Mouse (Mus musculus): Measurements from ENCODE around the gene Ttc27. TPM values are rescaled to one million over a fixed set of nuclear protein-coding genes. Genes with fewer than 3 reads are reported as not detected.
A peak's percentile ranks its signal among the peaks of the same experiment; 100 is the strongest.
"Not testable (repeated sequence)": the region's sequence is repeated elsewhere in the genome, so short reads cannot be mapped to it uniquely, and the experiment has no call there.

The Ttc27 gene
- polyA plus RNA-seq (2016; fragmentation: Nextera tagmentation; extraction: Ambion mirVana): 27.1 and 27.8 TPM in 2 replicates

DNA sequence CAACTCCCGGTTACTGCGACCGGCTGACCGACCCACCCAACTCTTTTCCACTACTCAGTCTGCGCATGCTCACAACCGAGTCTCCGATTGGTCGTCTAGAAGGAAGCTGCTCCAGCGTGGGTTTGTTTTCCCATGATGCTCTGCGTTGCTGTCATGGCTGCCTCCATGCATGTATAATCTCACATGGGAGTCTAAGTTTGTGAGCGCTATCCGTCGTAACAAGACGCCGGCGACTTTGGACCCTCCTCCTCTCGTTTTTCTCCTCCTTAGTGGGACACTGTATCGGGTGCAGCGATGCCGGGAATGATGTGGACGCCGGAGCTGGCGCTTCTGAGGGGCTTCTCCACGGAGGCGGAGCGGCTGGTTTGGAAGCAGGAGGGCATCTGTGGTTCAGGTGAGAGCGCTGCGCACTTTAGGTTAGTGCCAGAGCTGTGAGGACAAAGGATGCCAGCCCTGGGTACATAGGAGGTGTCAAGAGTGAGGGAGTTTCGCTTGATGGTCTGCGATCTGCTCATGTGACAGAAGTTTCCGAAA lies at the start of gene Ttc27:
TSS of gene Ttc27 (plus strand) at position 115 of the 534 bp plus-strand sequence.
- Histone ChIP-seq H3K27me3 (no peaks in the 10 kb centered on the region), H3K36me3 (peaks cover 19% of the 10 kb centered on the region), H3K9me3 (no peaks in the 10 kb centered on the region), H3K9ac (replicated peaks) (peak within 1 kb of the TSS; percentile 64), H3K4me3 (replicated peaks) (peak within 1 kb of the TSS; percentile 76), H3K4me2 (peak within 1 kb of the TSS; percentile 84), H3K27ac (peak within 1 kb of the TSS; percentile 78), H3K4me1 (replicated peaks) (peaks cover 9% of the 10 kb centered on the region; the same call in 1 of the 2 replicates)
- under 1% methylated on average over 31 of the region's 31 CpGs for WGBS
- peak; percentile 70; the same call in 1 of the 2 replicates for ATAC-seq (ENCODE audit: insufficient number of reproducible peaks, insufficient read depth, low FRiP score, low TSS enrichment, low read depth)

DNA sequence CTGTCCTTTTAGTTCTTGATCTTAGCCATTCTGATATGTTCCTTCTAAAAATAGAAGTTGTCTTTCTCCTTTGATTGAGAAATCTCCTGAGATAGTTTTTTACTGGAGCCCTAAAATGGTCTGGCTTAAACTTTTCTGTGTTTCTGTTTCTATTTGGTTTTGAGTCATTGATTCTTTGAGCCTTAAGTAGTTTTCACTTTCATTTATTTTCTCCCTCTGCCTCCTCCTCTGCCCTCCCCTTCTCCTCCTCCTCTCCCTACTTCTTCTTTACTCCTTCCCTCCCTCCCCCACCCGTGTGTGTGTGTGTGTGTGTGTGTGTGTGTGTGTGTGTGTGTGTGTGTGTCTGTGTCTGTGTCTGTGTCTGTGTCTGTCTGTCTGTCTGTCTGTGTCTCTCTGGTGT lies 49.5 kb upstream of the Ttc27 start:
- WGBS: no CpG with 5 or more reads among the region's 1 CpGs
- Histone ChIP-seq H3K27ac (no peak overlapping the region), H3K9me3 (no peaks in the 10 kb centered on the region), H3K4me3 (replicated peaks) (no peak overlapping the region), H3K27me3 (no peaks in the 10 kb centered on the region), H3K4me2 (no peak overlapping the region), H3K9ac (replicated peaks) (no peak overlapping the region), H3K36me3 (peaks cover 87% of the 10 kb centered on the region), H3K4me1 (replicated peaks) (no peaks in the 10 kb centered on the region)
- ATAC-seq (ENCODE audit: insufficient number of reproducible peaks, insufficient read depth, low FRiP score, low TSS enrichment, low read depth): no peak

GRCm38 (mm10) chr17:74670031-74670430 lies 47.5 kb upstream of the Ttc27 start:
- Histone ChIP-seq H3K4me2 (no peak overlapping the region), H3K27ac (no peak overlapping the region), H3K27me3 (no peaks in the 10 kb centered on the region), H3K4me3 (replicated peaks) (no peak overlapping the region), H3K9me3 (no peaks in the 10 kb centered on the region), H3K9ac (replicated peaks) (no peak overlapping the region), H3K4me1 (replicated peaks) (no peaks in the 10 kb centered on the region), H3K36me3 (peaks cover 80% of the 10 kb centered on the region)
- ATAC-seq (ENCODE audit: insufficient number of reproducible peaks, insufficient read depth, low FRiP score, low TSS enrichment, low read depth): no peak
- WGBS: 92% methylated on average over 13 of the region's 13 CpGs

GRCm38 (mm10) chr17:74672446-74672845 lies 45.1 kb upstream of the Ttc27 start:
- Histone ChIP-seq H3K27ac (no peak overlapping the region), H3K4me3 (replicated peaks) (no peak overlapping the region), H3K27me3 (no peaks in the 10 kb centered on the region), H3K9ac (replicated peaks) (no peak overlapping the region), H3K4me2 (no peak overlapping the region), H3K36me3 (peaks cover 81% of the 10 kb centered on the region), H3K4me1 (replicated peaks) (no peaks in the 10 kb centered on the region), H3K9me3 (no peaks in the 10 kb centered on the region)
- ATAC-seq (ENCODE audit: insufficient number of reproducible peaks, insufficient read depth, low FRiP score, low TSS enrichment, low read depth): no peak
- WGBS: 83% methylated on average over 4 of the region's 4 CpGs

GRCm38 (mm10) chr17:74673251-74673650 lies 44.3 kb upstream of the Ttc27 start:
- Histone ChIP-seq H3K4me1 (replicated peaks) (no peaks in the 10 kb centered on the region), H3K27me3 (no peaks in the 10 kb centered on the region), H3K36me3 (peaks cover 80% of the 10 kb centered on the region), H3K4me3 (replicated peaks) (no peak overlapping the region), H3K4me2 (no peak overlapping the region), H3K9me3 (no peaks in the 10 kb centered on the region), H3K9ac (replicated peaks) (no peak overlapping the region), H3K27ac (no peak overlapping the region)
- no peak for ATAC-seq (ENCODE audit: insufficient number of reproducible peaks, insufficient read depth, low FRiP score, low TSS enrichment, low read depth)

- Histone ChIP-seq H3K4me2 (no peak overlapping the region), H3K27me3 (no peaks in the 10 kb centered on the region), H3K36me3 (peaks cover 69% of the 10 kb centered on the region), H3K9me3 (no peaks in the 10 kb centered on the region), H3K4me3 (replicated peaks) (no peak overlapping the region), H3K9ac (replicated peaks) (no peak overlapping the region), H3K27ac (no peak overlapping the region), H3K4me1 (replicated peaks) (no peaks in the 10 kb centered on the region)
- 94% methylated on average over 8 of the region's 8 CpGs for WGBS
- no peak for ATAC-seq (ENCODE audit: insufficient number of reproducible peaks, insufficient read depth, low FRiP score, low TSS enrichment, low read depth)
Observed at GRCm38 (mm10) chr17:74678061-74678460, 39.5 kb upstream of the Ttc27 start.

DNA sequence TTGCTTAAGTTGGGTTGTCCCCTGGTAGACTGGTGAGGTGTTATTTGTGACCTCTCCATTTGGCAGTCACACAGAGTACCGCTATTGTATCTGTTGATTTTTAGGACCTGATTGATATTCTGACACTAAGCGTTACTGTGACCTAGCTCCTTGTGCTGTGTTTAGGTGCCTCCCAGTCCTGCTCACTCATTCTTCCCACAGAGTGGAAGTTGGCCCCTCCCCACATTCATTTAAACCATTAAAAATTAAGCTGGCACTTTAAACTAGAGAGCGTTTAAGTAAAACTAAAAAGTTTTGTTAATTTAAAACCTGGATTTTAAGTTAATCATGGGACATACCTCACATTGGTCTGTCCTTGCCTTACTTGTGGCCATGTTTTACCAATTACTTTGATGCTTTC lies 32.6 kb upstream of the Ttc27 start:
- no peak for ATAC-seq (ENCODE audit: insufficient number of reproducible peaks, insufficient read depth, low FRiP score, low TSS enrichment, low read depth)
- H3K4me3 ChIP-seq (replicated peaks): no peak overlapping the region
- H3K9ac ChIP-seq (replicated peaks): no peak overlapping the region
- H3K4me2 ChIP-seq: no peak overlapping the region
- H3K36me3 ChIP-seq: peaks cover 47% of the 10 kb centered on the region
- no peaks in the 10 kb centered on the region for H3K4me1 ChIP-seq (replicated peaks)
- no peak overlapping the region for H3K27ac ChIP-seq
- WGBS: 90% methylated on average over 3 of the region's 3 CpGs
- H3K27me3 ChIP-seq: no peaks in the 10 kb centered on the region
- no peaks in the 10 kb centered on the region for H3K9me3 ChIP-seq

- peaks cover 55% of the 10 kb centered on the region for H3K36me3 ChIP-seq
- no peaks in the 10 kb centered on the region for H3K27me3 ChIP-seq
- no peak overlapping the region for H3K4me2 ChIP-seq
- 93% methylated on average over 2 of the region's 2 CpGs for WGBS
- H3K4me3 ChIP-seq (replicated peaks): no peak overlapping the region
- no peak overlapping the region for H3K27ac ChIP-seq
- ATAC-seq (ENCODE audit: insufficient number of reproducible peaks, insufficient read depth, low FRiP score, low TSS enrichment, low read depth): no peak
- no peaks in the 10 kb centered on the region for H3K9me3 ChIP-seq
- H3K9ac ChIP-seq (replicated peaks): no peak overlapping the region
- no peaks in the 10 kb centered on the region for H3K4me1 ChIP-seq (replicated peaks)
Observed at GRCm38 (mm10) chr17:74688555-74688954, 29.0 kb upstream of the Ttc27 start.

DNA sequence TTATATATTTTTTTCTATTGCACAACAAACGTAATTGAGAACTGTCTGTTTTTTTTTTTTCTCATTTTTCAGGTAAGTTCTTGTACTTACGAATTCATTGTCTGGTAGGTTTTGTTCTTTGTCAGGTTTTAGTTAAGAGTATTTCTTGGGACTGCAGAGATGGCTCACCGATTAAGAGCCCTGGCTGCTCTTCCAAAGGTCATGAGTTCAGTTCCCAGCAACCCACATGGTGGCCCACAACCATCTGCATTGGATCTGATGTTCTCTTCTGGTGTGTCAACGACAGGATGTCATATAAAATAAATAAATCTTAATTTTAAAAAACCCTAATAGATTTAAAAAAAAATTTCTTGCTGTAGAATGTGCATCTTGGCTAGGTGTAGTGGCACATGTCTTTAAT lies 28.1 kb upstream of the Ttc27 start:
- ATAC-seq (ENCODE audit: insufficient number of reproducible peaks, insufficient read depth, low FRiP score, low TSS enrichment, low read depth): no peak
- H3K27me3 ChIP-seq: no peaks in the 10 kb centered on the region
- no peak overlapping the region for H3K4me2 ChIP-seq
- H3K9ac ChIP-seq (replicated peaks): no peak overlapping the region
- H3K27ac ChIP-seq: no peak overlapping the region
- H3K4me1 ChIP-seq (replicated peaks): no peaks in the 10 kb centered on the region
- no peaks in the 10 kb centered on the region for H3K9me3 ChIP-seq
- H3K36me3 ChIP-seq: peaks cover 55% of the 10 kb centered on the region
- no peak overlapping the region for H3K4me3 ChIP-seq (replicated peaks)
- 93% methylated on average over 4 of the region's 4 CpGs for WGBS

DNA sequence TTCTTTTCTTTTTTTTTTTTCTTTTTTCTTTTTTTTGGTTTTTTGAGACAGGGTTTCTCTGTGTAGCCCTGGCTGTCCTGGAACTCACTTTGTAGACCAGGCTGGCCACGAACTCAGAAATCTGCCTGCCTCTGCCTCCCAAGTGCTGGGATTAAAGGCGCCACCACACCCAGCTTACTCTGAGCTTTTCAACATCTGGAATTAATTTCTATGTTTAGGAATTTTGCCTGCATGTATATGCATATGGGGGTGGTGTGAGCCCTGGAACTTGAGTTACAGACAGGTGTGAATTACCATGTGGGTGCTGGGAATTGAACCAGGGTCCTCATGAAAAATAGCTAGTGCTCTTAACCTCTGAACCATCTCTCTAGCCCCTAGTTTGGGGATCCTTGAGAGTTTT lies 15.9 kb upstream of the Ttc27 start:
- not testable (repeated sequence) for H3K4me3 ChIP-seq (replicated peaks); H3K27me3 ChIP-seq; H3K4me2 ChIP-seq; H3K9me3 ChIP-seq; H3K9ac ChIP-seq (replicated peaks); ATAC-seq (ENCODE audit: insufficient number of reproducible peaks, insufficient read depth, low FRiP score, low TSS enrichment, low read depth); H3K4me1 ChIP-seq (replicated peaks); H3K27ac ChIP-seq
- 100% methylated on average over 2 of the region's 2 CpGs for WGBS
- peaks cover 73% of the 10 kb centered on the region for H3K36me3 ChIP-seq

DNA sequence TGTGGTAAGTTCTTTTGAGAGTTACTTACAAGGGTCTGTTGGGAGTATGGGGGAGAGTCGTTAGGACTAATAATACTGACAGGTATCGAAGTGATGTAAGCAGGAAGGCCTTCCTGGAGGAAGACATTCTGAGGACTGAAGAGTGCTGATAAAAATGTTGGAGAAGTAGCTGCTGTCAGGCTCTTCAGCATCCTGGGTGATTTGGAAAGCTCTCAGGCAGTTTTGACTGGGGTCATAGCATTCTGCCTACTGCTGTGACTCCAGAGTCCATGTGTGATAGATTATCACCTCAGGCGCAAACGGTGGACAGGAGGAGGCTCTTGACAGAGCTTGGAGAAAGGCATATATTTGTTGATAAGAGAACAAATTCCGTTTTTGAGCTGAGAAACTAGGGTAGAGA lies 12.1 kb upstream of the Ttc27 start:
- Histone ChIP-seq H3K27me3 (no peaks in the 10 kb centered on the region), H3K4me2 (no peak overlapping the region), H3K9ac (replicated peaks) (no peak overlapping the region), H3K36me3 (peaks cover 35% of the 10 kb centered on the region), H3K27ac (no peak overlapping the region), H3K9me3 (no peaks in the 10 kb centered on the region), H3K4me1 (replicated peaks) (no peaks in the 10 kb centered on the region), H3K4me3 (replicated peaks) (no peak overlapping the region)
- no peak for ATAC-seq (ENCODE audit: insufficient number of reproducible peaks, insufficient read depth, low FRiP score, low TSS enrichment, low read depth)
- WGBS: 81% methylated on average over 5 of the region's 5 CpGs

- no peak for ATAC-seq (ENCODE audit: insufficient number of reproducible peaks, insufficient read depth, low FRiP score, low TSS enrichment, low read depth)
- Histone ChIP-seq H3K9me3 (no peaks in the 10 kb centered on the region), H3K4me2 (no peak overlapping the region), H3K4me3 (replicated peaks) (no peak overlapping the region), H3K9ac (replicated peaks) (no peak overlapping the region), H3K4me1 (replicated peaks) (0 out of 2 replicates have a peak, but pooled peaks cover 1% of the 10 kb centered on the region), H3K27me3 (no peaks in the 10 kb centered on the region), H3K27ac (no peak overlapping the region), H3K36me3 (peaks cover 24% of the 10 kb centered on the region)
Observed at GRCm38 (mm10) chr17:74706593-74706992, 10.9 kb upstream of the Ttc27 start.
